Mouse (Mus musculus): ENCODE data around the gene Mfsd4a.

Gene Mfsd4a

DNA sequence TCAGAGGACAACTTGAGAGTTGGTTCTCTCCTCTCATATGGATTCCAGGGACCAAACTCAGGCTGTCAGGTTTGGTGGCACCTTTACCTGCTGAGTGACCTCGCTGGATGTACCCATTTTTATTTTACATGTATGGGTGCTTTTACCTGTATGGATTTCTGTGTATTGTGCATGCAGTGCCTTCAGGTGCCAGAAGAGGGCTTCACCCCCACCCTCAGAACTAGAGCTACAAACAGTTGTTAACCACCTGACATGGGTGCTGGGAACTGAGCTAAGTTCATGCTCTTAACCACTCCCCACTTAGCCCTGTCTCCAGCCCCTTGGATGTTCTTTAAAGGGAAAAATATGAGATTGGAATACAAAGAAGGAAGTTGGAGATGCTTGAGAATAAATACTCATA lies 53.1 kb downstream of the Mfsd4a start:
- DNase-seq (ENCODE audit: low read depth, low spot score) = peak; percentile 64
- peaks cover 14% of the 10 kb centered on the region for H3K36me3 ChIP-seq (ENCODE audit: control insufficient read depth, insufficient read depth, low read length, poor library complexity, severe bottlenecking)
- no peaks in the 10 kb centered on the region for H3K27me3 ChIP-seq (ENCODE audit: control insufficient read depth, insufficient read depth, low read length, poor library complexity, severe bottlenecking)

DNA sequence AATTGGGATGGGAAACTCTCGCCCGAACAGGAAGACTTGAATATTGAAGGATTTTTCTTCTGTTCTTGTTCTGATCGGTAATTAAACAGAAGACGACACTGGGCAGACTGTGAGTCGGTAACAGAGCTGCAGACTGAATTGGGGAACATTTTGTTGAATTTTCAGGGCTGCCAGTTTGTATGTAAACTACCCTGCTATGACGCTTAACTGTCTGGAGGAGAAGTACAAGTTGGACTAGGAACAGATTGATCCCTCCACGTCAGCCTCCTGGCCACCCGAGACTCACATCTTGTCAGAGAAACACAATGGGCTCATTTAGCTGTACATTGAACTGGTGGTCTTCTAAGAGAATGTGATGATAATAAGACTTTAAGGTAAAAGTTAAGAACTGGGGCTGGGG lies 55.0 kb downstream of the Mfsd4a start:
- Histone ChIP-seq H3K36me3 (ENCODE audit: control insufficient read depth, insufficient read depth, low read length, poor library complexity, severe bottlenecking) (peaks cover 6% of the 10 kb centered on the region), H3K27me3 (ENCODE audit: control insufficient read depth, insufficient read depth, low read length, poor library complexity, severe bottlenecking) (no peaks in the 10 kb centered on the region)
- DNase-seq (ENCODE audit: low read depth, low spot score) = no peak

DNA sequence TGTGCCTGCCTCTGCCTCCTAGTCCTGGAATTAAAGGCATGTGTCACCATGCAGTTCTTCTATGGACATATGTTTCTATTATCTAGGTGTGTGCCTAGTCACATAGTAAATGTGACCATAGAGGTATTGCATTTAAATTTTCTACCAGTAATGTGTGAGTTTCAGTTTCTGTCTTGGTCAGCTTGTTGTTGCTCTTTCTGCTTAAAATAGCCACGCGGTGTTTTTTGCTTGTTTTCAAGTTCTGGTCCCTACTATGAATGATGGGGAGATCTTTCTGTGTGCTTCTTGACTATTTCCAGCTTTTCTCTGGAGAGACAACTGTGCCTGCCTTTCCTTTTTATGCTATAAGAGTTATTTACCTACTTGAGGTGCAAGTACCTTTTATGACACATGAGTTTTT lies 56.1 kb downstream of the Mfsd4a start:
- DNase-seq (ENCODE audit: low read depth, low spot score) = peak; percentile 61
- Histone ChIP-seq H3K36me3 (ENCODE audit: control insufficient read depth, insufficient read depth, low read length, poor library complexity, severe bottlenecking) (peaks cover 2% of the 10 kb centered on the region), H3K27me3 (ENCODE audit: control insufficient read depth, insufficient read depth, low read length, poor library complexity, severe bottlenecking) (no peaks in the 10 kb centered on the region)

DNA sequence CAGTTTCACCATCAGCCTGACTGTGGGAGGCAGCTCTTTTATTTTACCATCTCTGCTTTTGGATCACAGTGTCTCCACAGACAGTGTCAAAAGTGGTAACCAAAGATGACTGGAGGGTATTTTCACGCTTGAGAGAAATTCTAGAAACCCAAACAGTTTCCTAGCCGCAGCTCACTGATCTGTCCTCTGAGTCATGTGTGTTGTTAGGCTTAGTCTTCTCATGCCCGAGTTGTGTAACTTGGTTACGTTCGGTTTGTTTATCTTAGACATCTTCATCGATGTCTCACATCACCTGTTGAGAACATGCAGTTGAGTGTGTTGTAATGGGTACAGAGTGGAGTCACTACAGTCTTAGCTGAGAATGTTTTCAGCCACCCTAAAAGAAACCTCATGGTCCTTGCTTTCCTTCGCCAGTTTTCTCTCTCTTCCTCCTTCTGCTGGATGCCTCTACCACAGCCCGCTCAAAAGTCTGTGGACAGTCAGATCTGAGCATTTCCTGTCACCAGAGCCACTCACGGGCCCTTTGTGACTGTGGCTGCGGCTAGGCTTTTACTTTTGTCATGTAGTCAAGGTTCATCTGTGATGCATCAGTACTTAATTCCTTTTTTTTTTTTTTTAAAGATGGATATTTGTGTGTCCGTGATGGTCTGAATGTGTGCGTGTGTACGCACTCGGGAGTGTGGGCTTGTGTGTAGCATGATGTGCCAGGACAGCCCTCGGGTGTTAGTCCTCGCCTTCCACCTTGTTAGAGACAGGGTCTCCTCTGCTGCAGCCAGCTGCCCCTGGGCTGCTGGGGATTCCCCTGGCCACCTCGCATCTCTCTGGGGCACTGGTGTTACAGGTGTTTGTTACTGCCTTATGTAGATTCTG lies 57.0 kb downstream of the Mfsd4a start:
- DNase-seq (ENCODE audit: low read depth, low spot score) = peak; percentile 85
- Histone ChIP-seq H3K36me3 (ENCODE audit: control insufficient read depth, insufficient read depth, low read length, poor library complexity, severe bottlenecking) (peaks cover 2% of the 10 kb centered on the region), H3K27me3 (ENCODE audit: control insufficient read depth, insufficient read depth, low read length, poor library complexity, severe bottlenecking) (no peaks in the 10 kb centered on the region)

DNA sequence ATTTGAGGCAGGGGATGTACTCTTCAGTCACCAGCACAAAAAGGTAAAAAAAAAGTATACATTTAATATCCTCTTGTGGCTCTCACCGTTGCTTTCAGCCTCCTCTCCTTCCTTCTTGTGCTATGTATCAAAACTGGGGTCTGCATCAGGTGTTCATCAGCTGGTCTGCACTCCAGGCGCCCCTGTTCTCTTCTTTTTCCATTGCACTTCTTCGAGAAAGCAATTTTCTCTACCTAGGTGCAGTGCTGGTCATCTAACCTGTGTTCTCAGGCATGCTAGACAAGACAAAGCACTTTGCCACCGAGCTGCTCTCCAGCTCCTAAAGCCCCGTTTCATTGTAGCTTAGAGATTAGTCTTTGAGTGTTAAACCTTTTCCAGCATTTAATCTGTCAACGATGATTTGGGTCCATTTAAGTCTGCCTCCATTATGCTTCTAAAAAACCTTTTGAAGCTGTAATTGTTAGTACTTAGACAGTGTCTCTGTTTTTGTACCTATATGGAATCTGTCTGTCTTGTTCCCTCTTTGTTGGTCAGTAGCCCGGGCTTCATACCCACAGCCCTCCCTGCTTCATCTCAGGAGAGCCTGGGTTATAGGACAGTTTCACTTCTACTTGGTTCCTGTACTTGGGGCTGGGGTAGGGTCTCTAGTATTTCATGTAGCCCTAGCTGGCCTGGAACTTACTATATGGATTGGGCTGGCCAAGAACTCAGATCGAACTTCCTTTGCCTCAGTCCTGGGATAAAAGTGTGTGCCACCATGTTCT lies 58.8 kb downstream of the Mfsd4a start:
- peak; percentile 32 for DNase-seq (ENCODE audit: low read depth, low spot score)

DNA sequence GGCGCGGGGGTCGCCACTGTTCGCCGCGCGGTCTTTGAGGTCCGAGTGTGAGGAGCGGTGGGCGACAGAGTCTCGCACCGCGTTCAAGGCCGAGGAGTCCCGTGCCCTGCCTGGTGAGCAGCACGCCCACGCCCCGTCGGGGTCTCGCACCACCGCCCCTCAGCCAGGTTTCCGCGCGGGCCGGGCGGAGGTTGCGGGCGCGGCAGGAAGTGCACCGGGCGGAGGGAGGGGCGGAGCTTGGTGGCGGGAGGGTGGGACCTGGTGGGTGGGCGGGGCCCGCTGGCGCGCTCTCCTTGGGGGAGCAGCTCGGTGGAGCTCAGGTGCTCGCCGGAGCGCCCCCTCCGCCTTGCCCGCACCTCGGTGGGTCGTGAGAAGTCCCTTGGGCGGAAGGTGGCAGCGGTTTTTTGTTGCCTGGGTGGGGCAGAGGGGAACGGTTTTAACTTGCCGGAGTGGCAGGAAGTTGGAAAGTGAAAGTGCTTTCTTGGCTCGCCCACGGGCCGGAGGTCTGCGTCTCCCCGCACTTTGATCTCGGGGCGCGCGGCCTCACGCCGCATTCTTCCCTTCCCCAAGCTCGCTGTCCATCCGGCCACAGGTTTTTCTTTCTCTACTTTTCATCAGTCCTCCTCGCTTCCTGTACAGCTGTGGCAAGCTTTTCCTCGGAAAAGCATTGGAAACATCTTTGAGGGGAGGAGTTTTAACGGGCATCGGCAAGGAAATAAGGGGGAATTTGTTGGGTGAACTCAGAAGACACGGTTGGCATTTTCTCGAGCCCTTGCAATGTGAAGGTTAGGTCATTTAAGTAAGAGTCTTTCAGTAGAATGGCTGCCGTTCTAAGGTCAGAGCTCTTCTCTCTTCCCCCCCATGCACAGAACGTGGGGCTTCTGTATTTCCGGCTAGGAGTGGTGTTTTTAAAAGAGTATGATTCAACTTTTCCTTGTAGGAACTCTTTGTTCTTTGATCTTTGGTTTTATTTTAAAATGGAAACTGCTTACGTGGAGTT lies 59.7 kb downstream of the Mfsd4a start:
- no peaks in the 10 kb centered on the region for H3K27me3 ChIP-seq (ENCODE audit: control insufficient read depth, insufficient read depth, low read length, poor library complexity, severe bottlenecking)
- DNase-seq (ENCODE audit: low read depth, low spot score) = peak; percentile 97
- H3K36me3 ChIP-seq (ENCODE audit: control insufficient read depth, insufficient read depth, low read length, poor library complexity, severe bottlenecking) = no peaks in the 10 kb centered on the region; the same call in 1 of the 2 replicates

More for the DNA sequence above, 58.8 kb downstream of the Mfsd4a start:
- Histone ChIP-seq H3K36me3 (ENCODE audit: control insufficient read depth, insufficient read depth, low read length, poor library complexity, severe bottlenecking) (no peaks in the 10 kb centered on the region; the same call in 1 of the 2 replicates), H3K27me3 (ENCODE audit: control insufficient read depth, insufficient read depth, low read length, poor library complexity, severe bottlenecking) (no peaks in the 10 kb centered on the region)

DNA sequence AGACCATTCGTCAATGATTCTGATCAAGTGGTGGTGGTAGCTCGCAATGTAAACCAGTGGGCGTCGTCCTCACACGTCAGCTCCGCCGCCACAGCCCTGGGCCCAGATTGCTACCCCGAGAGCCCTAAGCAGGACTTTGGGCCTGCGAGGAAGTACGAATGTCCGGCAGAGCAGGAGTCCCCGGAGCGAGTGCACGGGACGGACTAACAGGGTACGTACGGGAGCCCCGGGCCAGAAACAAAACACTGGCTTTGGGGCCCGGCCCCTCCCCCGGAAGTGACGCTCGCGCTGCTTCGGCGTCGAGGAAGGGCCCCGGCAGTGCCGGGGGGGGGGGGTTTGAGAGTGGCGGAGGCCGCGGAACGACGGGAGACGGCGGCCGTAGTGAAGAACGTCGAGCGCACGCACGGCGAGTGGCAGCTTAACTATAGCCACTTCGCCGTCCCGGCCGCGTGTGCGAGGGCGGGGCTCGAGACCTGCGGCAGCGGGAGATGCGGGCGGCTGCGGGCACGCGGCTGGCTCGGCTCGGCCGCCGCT lies 60.5 kb downstream of the Mfsd4a start, which contains the start of gene Elk4:
Gene Elk4, plus strand, starts transcription at position 326 of the 534 bp plus-strand sequence.
- Histone ChIP-seq H3K36me3 (ENCODE audit: control insufficient read depth, insufficient read depth, low read length, poor library complexity, severe bottlenecking) (no peaks in the 10 kb centered on the region; the same call in 1 of the 2 replicates), H3K27me3 (ENCODE audit: control insufficient read depth, insufficient read depth, low read length, poor library complexity, severe bottlenecking) (no peaks in the 10 kb centered on the region)
- peak; percentile 92 for DNase-seq (ENCODE audit: low read depth, low spot score)

DNA sequence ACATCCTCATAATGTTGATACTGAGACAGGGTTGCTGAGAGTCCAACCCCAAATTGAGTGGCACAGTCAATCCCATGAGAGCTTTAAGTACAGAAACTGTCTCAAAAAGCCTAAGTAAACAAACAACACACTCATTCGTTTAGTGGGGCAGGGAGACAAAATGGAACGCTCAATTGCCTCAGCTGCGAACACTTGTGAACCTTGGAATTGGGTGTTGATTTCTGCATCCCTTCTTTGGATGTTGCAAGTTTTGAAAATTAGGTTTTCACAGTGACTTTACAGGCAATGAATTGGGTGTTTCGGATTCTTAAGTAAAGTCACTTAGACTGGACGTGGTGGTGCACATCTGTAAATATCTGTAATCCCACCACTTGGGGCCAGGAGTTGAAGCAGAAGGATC lies 61.1 kb downstream of the Mfsd4a start:
- no peak for DNase-seq (ENCODE audit: low read depth, low spot score)
- no peaks in the 10 kb centered on the region; the same call in 1 of the 2 replicates for H3K36me3 ChIP-seq (ENCODE audit: control insufficient read depth, insufficient read depth, low read length, poor library complexity, severe bottlenecking)
- no peaks in the 10 kb centered on the region for H3K27me3 ChIP-seq (ENCODE audit: control insufficient read depth, insufficient read depth, low read length, poor library complexity, severe bottlenecking)

DNA sequence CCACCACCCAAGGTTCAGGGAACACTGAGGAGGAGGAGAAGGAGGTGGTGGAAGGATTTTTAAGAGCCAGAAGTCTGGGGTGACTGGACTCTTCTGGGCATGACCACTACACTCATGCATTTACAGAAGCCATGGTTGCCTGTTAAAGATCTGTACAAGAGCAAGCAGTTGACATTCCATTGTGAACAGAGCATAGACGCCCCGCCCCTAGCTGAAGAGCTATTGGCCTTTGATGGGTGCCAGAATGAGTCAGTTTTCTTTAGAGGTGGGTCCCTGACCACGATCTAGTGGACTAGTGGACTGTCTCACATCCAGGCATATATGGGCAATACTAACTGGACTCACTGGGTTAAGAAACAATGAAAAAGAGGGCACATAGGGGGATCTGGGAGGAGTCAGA lies 61.8 kb downstream of the Mfsd4a start:
- H3K27me3 ChIP-seq (ENCODE audit: control insufficient read depth, insufficient read depth, low read length, poor library complexity, severe bottlenecking) = no peaks in the 10 kb centered on the region
- H3K36me3 ChIP-seq (ENCODE audit: control insufficient read depth, insufficient read depth, low read length, poor library complexity, severe bottlenecking) = no peaks in the 10 kb centered on the region; the same call in 1 of the 2 replicates
- DNase-seq (ENCODE audit: low read depth, low spot score) = no peak

DNA sequence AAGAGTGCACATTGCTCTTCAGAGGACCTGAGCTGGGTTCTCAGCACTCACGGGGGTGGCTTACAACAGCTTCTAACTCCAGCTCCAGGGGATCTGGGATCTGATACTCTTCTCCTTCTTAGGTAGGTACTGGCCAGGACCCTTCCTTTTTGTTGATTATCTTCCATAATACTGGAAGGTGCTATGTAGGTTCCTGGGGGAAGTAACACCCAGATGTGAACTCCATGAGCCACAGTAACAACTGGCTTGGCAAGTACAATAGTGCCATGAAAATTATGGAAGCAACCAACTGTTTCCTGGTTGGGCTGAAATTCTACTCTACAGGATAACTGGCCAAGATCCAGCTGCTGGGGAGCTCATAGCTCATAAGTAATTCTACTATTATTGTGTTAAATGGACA lies 62.4 kb downstream of the Mfsd4a start:
- Histone ChIP-seq H3K27me3 (ENCODE audit: control insufficient read depth, insufficient read depth, low read length, poor library complexity, severe bottlenecking) (no peaks in the 10 kb centered on the region), H3K36me3 (ENCODE audit: control insufficient read depth, insufficient read depth, low read length, poor library complexity, severe bottlenecking) (no peaks in the 10 kb centered on the region; the same call in 1 of the 2 replicates)
- no peak for DNase-seq (ENCODE audit: low read depth, low spot score)

DNA sequence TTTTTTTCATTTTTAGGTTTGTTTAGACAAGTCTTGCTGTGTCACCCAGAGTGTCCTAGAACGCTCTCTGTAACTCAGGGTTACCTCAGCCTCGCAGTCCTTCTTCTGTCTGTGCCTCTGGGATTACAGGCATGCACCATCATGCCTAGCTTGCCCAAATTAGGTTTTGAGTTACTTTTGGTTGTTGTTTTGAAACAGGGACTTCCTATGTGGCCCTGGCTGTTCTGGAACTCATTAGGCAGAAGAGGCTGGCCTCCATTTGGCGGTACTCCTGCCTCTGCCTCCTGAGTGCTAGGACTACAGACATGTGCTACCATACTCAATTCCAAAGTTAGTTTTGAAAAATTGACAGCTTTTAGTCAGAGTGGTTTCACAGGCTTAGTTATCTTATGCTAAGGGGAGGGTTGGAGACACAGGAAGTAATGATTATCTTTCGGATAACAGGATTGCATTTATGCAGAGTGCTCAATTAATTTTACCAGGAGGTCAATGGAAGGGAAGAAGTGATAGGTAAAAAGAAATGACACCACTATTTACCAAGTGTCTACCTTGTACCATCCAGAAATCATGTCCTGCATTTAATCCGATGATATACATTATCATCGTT lies 63.2 kb downstream of the Mfsd4a start:
- no peaks in the 10 kb centered on the region for H3K27me3 ChIP-seq (ENCODE audit: control insufficient read depth, insufficient read depth, low read length, poor library complexity, severe bottlenecking)
- no peaks in the 10 kb centered on the region for H3K36me3 ChIP-seq (ENCODE audit: control insufficient read depth, insufficient read depth, low read length, poor library complexity, severe bottlenecking)
- DNase-seq (ENCODE audit: low read depth, low spot score) = no peak

DNA sequence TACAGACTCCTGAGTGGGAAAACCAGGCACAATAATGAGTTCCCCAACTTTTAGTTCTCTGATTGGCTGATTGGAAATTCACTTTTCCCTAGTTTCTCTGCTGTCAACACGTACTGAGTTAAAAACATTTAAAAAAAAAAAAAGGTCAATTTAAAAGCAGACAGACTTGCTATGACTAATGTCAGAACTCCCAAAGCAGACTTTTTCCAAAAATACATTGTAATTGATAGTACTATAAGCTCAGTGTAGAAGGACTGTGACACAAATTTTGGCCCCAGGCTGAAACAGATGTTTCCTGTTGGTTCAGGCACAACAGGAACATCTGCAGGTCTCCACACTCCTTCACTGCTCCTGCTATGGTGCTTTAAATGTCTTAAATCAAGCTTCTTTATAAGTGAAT lies 64.0 kb downstream of the Mfsd4a start:
- Histone ChIP-seq H3K36me3 (ENCODE audit: control insufficient read depth, insufficient read depth, low read length, poor library complexity, severe bottlenecking) (no peaks in the 10 kb centered on the region), H3K27me3 (ENCODE audit: control insufficient read depth, insufficient read depth, low read length, poor library complexity, severe bottlenecking) (no peaks in the 10 kb centered on the region)
- no peak for DNase-seq (ENCODE audit: low read depth, low spot score)

DNA sequence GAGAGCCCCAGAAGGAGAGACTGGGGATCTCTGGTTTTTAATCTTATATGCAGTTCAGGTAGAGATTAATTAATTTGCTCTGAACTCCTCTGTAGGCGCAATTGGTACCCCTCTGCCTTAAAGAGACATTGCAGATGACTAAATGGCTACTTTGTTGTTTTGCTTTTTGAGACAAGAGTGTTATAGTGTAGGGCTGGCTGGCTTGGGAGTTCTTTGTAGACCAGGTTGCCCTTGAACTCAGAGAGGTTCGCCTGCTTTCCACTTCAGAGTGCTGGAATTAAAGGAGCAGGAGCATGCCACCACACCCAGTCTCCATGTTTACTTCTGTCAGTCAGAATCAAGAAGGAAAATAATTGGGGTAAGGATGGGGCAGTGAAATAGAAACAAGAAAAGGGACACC lies 64.8 kb downstream of the Mfsd4a start:
- no peaks in the 10 kb centered on the region for H3K27me3 ChIP-seq (ENCODE audit: control insufficient read depth, insufficient read depth, low read length, poor library complexity, severe bottlenecking)
- H3K36me3 ChIP-seq (ENCODE audit: control insufficient read depth, insufficient read depth, low read length, poor library complexity, severe bottlenecking) = no peaks in the 10 kb centered on the region
- DNase-seq (ENCODE audit: low read depth, low spot score) = no peak

Measured in splenic B cell, adult 2 months (primary cell).